Mouse (Mus musculus): ENCODE results near the gene Rack1.

DNA sequence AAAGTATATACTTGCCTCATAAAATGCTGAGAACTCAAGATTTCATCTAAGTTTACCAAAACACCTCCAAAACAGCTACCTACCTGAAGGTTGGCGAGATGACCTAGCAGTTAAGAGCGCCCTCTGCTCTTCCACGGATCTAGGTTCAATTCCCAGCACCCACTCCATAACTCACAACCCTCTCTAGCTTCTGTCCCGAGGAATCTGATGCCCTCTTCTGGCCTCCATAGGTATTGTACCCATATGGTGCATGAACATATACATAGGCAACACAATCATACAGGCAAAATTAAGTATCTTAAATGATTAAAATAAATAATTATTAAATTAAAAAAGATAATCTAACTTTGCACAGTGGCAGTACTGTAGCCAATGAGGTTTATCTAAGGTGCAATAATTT is 17.9 kb upstream of the Rack1 start:
- no peak for TF ChIP-seq CTCF (IDR thresholded peaks at IDR 0.05; ENCODE audit: insufficient read depth, low read depth, low read length)
- TF ChIP-seq POLR2A (IDR thresholded peaks at IDR 0.05; ENCODE audit: insufficient read depth, low read depth, low read length) = no peak
